Mouse (Mus musculus): Measurements from ENCODE around the gene Csmd2. TPM values are rescaled to one million over a fixed set of nuclear protein-coding genes. Genes with fewer than 3 reads are reported as not detected.

Gene Csmd2
- 10 to 100 TPM; 39.8 to 44.0 TPM for total RNA-seq (2021)
- long read RNA-seq, experiment 1, partial matches to known transcripts: 1 of 5 reads
- long read RNA-seq, experiment 1, other reads (novel, unspliced or antisense): 4 of 5 reads
- long read RNA-seq, experiment 2, partial matches to known transcripts: 0 of 6 reads
- long read RNA-seq, experiment 2, other reads (novel, unspliced or antisense): 6 of 6 reads

DNA sequence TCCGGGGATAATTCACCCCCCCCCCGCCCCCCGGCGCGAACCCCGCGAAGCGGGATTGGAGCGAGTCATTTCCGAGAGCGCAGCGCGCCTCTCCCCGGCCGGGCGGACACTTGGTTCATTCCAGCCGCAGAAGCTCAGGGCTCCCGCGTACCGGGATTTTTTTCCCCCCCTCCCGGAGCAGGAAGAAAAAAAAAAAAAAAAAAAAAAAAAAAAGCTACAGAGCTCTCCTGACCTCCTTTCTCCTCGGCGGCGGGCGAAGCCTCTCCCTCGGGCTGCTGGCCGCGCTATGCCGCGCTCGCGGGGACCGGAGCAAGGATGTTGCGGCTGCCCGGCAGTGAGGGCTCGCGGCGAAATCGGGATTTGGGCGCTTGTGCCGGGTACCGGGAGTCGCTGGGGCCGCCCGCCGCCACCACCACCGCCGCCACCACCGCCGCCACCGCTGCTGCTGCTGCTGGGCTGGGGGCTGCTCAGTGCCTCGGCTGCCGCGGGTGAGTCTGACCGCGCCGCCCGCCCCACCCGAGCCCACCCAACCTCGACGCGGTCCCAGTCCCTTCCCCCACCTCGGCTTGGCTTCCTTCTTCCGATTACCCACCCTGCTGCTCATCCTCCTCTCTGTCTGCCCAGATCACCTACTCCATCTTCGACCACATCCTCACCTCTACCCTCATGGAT, at the start of gene Csmd2:
Gene Csmd2, plus strand, starts transcription at position 74 of the 672 bp plus-strand sequence.
- DNase-seq (ENCODE audit: low spot score in 2 of 2): peak; percentile 70 to 78

DNA sequence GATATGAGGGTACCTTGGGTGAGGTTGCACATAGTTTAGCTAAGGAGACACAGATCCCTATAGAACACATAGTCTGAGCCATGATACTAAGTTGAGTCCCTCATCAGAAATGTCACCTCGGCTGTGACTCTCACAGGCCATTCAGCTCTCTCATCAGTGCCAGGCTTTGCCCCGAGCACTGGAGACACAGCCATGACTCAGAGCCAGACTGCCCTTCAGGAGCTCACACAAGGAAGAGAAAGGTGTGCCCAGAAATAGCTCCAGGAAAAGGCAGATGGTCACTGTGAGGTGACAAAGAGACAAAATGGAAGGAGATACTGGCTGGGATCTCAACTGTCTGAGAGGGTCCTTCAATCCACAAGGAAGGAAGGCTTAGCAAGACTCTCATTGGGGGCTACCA, 40.0 kb upstream of the Csmd2 start:
- DNase-seq (ENCODE audit: low spot score in 2 of 2): no peak

GRCm38 (mm10) chr4:127953006-127953710, 34.5 kb upstream of the Csmd2 start:
- DNase-seq (ENCODE audit: low spot score in 2 of 2): no peak

GRCm38 (mm10) chr4:127969101-127969500, 18.6 kb upstream of the Csmd2 start:
- no peak for DNase-seq (ENCODE audit: low spot score in 2 of 2)

GRCm38 (mm10) chr4:127970018-127970421, 17.6 kb upstream of the Csmd2 start:
- DNase-seq (ENCODE audit: low spot score in 2 of 2): no peak

- no peak for DNase-seq (ENCODE audit: low spot score in 2 of 2)
Observed at GRCm38 (mm10) chr4:127970901-127971868, 16.5 kb upstream of the Csmd2 start, which contains the start of gene CK137956. TSS of gene CK137956 (minus strand) at chr4:127970951.

GRCm38 (mm10) chr4:127972976-127973375, 14.7 kb upstream of the Csmd2 start:
- no peak for DNase-seq (ENCODE audit: low spot score in 2 of 2)

- no peak for DNase-seq (ENCODE audit: low spot score in 2 of 2)
Observed at GRCm38 (mm10) chr4:127981125-127981524, 6.5 kb upstream of the Csmd2 start.

DNA sequence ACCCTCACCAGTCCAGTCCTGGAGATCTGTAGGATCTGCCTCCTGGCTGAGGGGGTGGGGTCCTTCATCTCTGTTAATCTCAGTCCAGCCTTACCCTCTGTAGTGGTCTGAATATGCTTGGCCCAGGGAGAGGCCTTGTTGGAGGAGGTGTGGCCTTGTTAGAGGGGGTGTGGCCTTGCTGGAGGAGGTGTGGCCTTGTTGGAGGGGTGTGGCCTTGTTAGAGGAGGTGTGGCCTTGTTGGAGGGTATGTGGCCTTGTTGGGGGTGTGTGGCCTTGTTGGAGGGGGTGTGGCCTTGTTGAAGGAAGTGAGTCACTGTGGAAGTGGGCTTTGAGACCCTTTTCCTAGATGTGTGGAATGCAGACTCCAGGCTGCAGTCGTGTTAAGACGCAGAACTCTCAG, 3.2 kb upstream of the Csmd2 start:
- DNase-seq (ENCODE audit: low spot score in 2 of 2): no peak

DNA sequence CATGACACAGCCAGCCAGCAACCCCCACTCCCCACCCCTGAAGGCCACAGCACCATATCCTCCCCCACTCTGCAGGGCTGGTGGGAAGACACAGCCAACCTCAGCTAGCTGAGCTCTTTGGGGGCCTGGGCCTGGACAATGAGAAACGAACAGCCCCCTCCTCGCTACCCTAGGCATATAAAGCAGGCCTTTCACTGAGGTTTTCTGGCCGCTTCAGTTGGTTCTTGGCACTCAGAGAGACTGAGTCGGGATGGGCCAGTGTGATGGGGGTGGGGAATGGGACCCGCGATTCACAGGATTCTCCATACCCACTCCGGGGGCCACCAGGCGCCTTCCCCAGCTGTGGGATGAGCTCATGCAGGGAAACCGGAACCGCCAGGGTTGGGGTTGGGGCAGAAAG, 1.8 kb upstream of the Csmd2 start:
- peak; percentile 64 to 77 for DNase-seq (ENCODE audit: low spot score in 2 of 2)

- DNase-seq (ENCODE audit: low spot score in 2 of 2): peak; percentile 19 to 31
Observed at GRCm38 (mm10) chr4:127986491-127987075, 1.1 kb upstream of the Csmd2 start.

GRCm38 (mm10) chr4:127987270-127987669, 387 bp upstream of the Csmd2 start:
- peak in 1 of 2 experiments; percentile 27 for DNase-seq (ENCODE audit: low spot score in 2 of 2)

DNA sequence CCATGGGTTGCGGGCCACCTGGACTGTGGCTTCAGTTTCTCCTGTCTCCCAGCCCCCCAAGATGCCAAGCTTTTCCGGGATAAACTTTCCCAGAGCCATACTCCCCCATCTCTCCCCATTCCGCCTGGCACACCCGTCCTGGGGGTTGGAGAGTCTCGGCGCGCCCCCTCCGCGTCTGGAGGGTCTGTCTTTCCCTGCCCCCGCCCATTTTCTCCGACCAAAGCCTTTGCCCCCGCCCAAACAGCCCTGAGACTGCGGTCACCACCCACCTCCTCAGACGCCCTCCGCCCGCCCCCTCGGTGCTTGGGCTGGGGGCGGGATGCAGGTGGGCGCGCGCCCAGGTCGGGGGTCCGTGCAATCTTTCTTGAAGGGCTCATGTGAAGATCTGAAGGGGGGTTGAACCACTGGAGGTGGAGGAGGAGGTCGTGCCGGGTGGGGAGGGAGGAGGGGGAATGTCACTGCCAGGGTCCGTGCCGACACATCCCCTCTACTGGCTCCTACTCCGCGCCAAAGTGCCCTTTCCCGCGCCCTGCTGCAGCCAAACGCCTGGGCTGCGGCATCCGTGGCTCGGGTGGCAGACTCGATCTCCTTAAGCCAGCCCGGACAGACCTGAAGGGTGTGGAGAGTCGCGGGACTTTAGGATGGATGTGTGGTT, 996 bp downstream of the Csmd2 start:
- no peak for DNase-seq (ENCODE audit: low spot score in 2 of 2)

- peak; percentile 62 to 67 for DNase-seq (ENCODE audit: low spot score in 2 of 2)
Observed at GRCm38 (mm10) chr4:127989347-127989995, 1.8 kb downstream of the Csmd2 start.

- DNase-seq (ENCODE audit: low spot score in 2 of 2): no peak
Observed at GRCm38 (mm10) chr4:127999281-127999680, 11.6 kb downstream of the Csmd2 start.

- peak in 1 of 2 experiments; percentile 40 for DNase-seq (ENCODE audit: low spot score in 2 of 2)
Observed at GRCm38 (mm10) chr4:128002638-128003101, 15.0 kb downstream of the Csmd2 start.

GRCm38 (mm10) chr4:128004797-128005452, 17.3 kb downstream of the Csmd2 start:
- DNase-seq (ENCODE audit: low spot score in 2 of 2): no peak

- peak; percentile 41 to 52 for DNase-seq (ENCODE audit: low spot score in 2 of 2)
Observed at GRCm38 (mm10) chr4:128019465-128019864, 31.8 kb downstream of the Csmd2 start.

DNA sequence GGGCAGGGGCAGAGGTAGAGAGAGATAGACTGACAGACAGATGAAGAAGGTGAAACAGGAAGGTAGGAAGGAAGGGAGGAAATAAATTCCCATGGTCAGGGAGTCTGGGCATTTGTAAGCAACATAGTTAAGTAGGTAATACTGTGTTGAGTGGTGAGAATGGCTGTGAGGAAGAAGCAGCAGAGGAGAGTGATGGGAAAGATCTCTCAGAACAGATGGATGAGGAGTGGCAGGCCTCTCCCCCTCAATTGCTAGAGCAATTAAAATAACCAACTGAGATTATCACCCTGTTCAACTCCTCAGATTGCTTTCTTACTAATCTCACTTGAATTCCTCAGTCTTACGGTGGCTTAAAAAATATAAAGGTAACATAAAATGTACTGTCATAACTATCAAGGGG, 40.6 kb downstream of the Csmd2 start:
- DNase-seq (ENCODE audit: low spot score in 2 of 2): no peak

Measured in layer of hippocampus, postnatal 14 days (tissue).